Mouse (Mus musculus) erythroblast, embryonic 14.5 days (primary cell): Measurements from ENCODE around the gene Upf1. TPM values are rescaled to one million over a fixed set of nuclear protein-coding genes. Genes with fewer than 3 reads are reported as not detected.

ENCODE experiments used
- H3K27me3 ChIP-seq: 2 replicates; pipeline ENCODE4 v1.6.1; 2012; ENCODE audit warnings: inconsistent platforms; ENCODE audit not compliant: control insufficient read depth
- H3K36me3 ChIP-seq: 2 replicates; pipeline ENCODE4 v1.6.1; 2012; ENCODE audit warnings: mild to moderate bottlenecking, inconsistent platforms; ENCODE audit not compliant: control insufficient read depth
- H3K4me1 ChIP-seq: 2 replicates; pipeline ENCODE4 v1.6.1; 2012; ENCODE audit warnings: inconsistent platforms; ENCODE audit not compliant: control insufficient read depth
- H3K4me3 ChIP-seq: replicated peaks from 2 replicates; pipeline ENCODE3; 2012; ENCODE audit warnings: moderate library complexity, mild to moderate bottlenecking, inconsistent platforms
- H3K9me3 ChIP-seq: 2 replicates; pipeline ENCODE4 v1.6.1; 2012; ENCODE audit warnings: low read length, inconsistent platforms, mixed read lengths; ENCODE audit not compliant: control insufficient read depth
- GATA1 ChIP-seq: IDR thresholded peaks from 2 replicates; pipeline ENCODE4 v1.6.1; 2012; ENCODE audit warnings: low read length, inconsistent platforms, mixed read lengths
- TAL1 ChIP-seq: IDR thresholded peaks from 3 replicates; pipeline ENCODE4 v1.6.1; 2012; ENCODE audit warnings: low read length, inconsistent platforms, mixed read lengths
- polyA plus RNA-seq: library from polyadenylated mRNA; stranded (reverse); fragments of >175 nt; gene quantifications from 2 replicates; pipeline ENCODE4 v1.2.3, GENCODE M21; 2012

The Upf1 gene
- polyA plus RNA-seq, 1 experiment: 18.9 TPM

DNA sequence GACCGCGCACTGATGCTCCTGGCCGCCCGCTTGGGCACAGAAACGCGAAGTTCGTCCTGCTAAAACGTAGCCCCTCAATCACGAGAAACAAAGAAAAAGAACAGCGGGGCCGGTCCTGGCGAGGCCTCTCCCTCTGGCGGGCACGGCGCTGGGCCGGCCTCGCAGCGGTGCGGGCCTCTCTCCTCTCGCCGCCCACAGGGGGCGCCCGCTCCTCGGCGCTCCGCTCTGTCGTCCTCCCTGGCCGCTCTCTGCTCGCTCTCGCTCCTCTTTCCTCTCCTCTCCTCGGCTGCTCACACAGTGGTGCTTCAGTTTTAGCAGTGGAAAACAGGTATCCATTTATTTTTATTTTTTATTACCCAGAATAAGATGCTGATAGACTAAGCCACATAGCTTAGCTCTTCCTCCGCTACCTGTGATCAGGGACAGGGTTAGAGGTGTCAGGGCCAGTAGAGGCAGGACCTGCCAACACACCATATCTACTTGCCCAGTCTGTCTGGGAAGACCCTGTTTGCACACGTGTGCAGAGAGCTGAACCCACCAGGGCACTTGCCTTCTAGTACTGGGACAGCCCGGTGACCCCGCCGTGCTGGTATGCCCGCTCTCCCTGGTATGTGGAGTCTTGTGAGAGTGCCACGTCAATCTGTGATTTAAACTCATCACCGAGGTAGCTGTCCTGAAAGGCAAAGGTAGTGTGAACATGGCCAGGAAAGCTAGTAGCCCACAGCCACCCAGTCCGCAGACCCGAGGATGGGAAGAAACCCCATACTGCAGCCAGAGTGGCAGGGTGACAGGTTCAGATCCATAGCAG, 20.8 kb downstream of the Upf1 start:
- TF ChIP-seq TAL1: no peak
- no peak for TF ChIP-seq GATA1
- peaks cover 8% of the 10 kb centered on the region for H3K27me3 ChIP-seq
- H3K4me3 ChIP-seq: no peak overlapping the region
- peaks cover 45% of the 10 kb centered on the region for H3K4me1 ChIP-seq
- peaks cover 19% of the 10 kb centered on the region for H3K9me3 ChIP-seq
- H3K36me3 ChIP-seq: peaks cover 77% of the 10 kb centered on the region

DNA sequence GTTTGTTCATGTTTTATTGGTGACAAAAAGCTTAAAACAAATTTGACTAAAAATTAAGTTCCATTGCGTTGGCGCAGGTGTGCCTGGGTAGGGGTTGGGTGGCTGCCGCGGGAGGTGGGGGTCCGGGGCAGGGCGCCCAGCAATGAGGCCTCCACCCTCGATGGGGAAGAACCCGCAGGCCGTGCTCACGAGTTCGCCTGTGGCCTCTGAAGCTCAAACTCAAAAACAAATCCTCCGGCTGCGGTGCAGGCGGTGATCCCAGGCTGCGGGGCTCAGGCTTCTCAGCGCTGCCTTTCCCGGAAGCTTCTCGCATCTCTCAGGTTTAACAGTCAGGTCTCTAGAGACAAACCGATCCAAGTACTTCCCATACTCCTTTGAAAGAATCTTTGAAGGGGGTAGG, 21.6 kb downstream of the Upf1 start:
- H3K4me3 ChIP-seq: no peak overlapping the region
- TF ChIP-seq TAL1: no peak
- no peak for TF ChIP-seq GATA1
- H3K4me1 ChIP-seq: peaks cover 47% of the 10 kb centered on the region
- H3K27me3 ChIP-seq: peaks cover 8% of the 10 kb centered on the region
- H3K36me3 ChIP-seq: peaks cover 69% of the 10 kb centered on the region
- peaks cover 19% of the 10 kb centered on the region for H3K9me3 ChIP-seq

- Histone ChIP-seq H3K4me1 (peaks cover 49% of the 10 kb centered on the region), H3K27me3 (peaks cover 8% of the 10 kb centered on the region), H3K4me3 (no peak overlapping the region), H3K9me3 (peaks cover 19% of the 10 kb centered on the region), H3K36me3 (peaks cover 63% of the 10 kb centered on the region)
- TF ChIP-seq TAL1 (no peak), GATA1 (no peak)
Observed at GRCm38 (mm10) chr8:70330741-70331364, 22.2 kb downstream of the Upf1 start.

- no peak overlapping the region for H3K4me3 ChIP-seq
- H3K4me1 ChIP-seq: peaks cover 52% of the 10 kb centered on the region
- H3K27me3 ChIP-seq: peaks cover 8% of the 10 kb centered on the region
Observed at GRCm38 (mm10) chr8:70329835-70330740, 23.0 kb downstream of the Upf1 start.

DNA sequence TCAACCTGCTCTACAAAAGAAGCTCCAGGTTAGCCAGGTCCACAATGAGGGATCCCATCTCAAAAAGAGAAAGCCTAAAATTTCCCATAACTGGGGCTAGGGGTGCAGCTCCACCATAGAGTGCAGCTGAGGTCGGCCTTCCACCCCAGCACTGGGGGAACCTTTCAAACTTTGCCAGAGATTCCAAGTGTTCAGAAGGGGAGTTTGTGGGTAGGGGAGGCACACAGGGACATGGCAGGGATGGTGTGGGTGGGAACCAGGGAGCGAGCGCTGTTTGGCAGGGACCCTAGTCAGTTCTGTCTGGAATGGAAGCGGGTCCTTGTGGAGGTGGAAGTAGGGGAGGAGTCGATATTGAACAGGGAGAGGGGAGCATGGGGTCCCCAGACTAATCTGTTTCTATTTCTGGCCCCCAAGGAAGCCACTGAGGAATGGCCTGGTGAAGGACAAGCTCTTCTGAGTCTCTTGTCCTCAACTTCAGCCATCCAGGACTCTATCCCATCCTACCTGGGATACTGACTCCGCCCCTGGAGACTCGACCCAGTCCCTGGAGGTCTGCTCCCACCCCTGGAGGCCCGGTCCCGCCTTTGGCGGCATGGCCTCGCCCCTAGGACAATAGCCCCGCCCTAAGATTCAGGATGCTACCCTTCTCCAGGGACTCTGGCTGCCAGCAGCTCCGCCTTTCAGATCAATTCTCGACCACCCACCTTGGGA, 23.8 kb downstream of the Upf1 start, which contains the start of gene Gdf1:
Gene Gdf1 (plus strand): TSS at position 694 of the 711 bp plus-strand sequence.
- TF ChIP-seq TAL1 (no peak), GATA1 (no peak)
- H3K4me1 ChIP-seq: peaks cover 52% of the 10 kb centered on the region
- H3K9me3 ChIP-seq: peaks cover 19% of the 10 kb centered on the region
- H3K27me3 ChIP-seq: peaks cover 8% of the 10 kb centered on the region
- no peak within 1 kb of the TSS for H3K4me3 ChIP-seq
- peaks cover 47% of the 10 kb centered on the region for H3K36me3 ChIP-seq

More at GRCm38 (mm10) chr8:70329835-70330740, 23.0 kb downstream of the Upf1 start:
- peaks cover 55% of the 10 kb centered on the region for H3K36me3 ChIP-seq
- peaks cover 19% of the 10 kb centered on the region for H3K9me3 ChIP-seq
- TF ChIP-seq GATA1 (no peak), TAL1 (no peak)

DNA sequence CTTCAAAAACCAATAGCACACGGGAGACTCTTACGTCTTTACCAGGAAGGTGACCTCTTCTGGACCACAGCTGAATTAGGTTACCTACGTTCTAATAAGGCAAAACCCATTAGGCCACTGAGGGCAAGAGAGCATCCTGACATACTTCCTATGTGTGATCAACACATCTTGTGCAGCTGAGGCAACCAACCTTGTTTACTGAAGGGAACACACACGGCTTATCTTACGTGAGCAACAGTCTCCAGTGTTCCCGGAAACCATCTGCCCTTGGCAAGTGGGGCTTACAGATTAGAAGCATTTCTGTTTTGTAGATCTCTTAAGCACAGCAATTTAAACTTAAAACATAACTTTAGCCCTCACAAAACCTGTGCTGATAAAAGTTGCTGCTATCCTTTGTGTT, 25.6 kb downstream of the Upf1 start:
- Histone ChIP-seq H3K27me3 (peaks cover 8% of the 10 kb centered on the region), H3K4me3 (no peak overlapping the region), H3K4me1 (peaks cover 53% of the 10 kb centered on the region), H3K9me3 (peaks cover 12% of the 10 kb centered on the region), H3K36me3 (peaks cover 29% of the 10 kb centered on the region)
- TF ChIP-seq GATA1: peak; percentile 77
- peak; percentile 77 for TF ChIP-seq TAL1

GRCm38 (mm10) chr8:70323716-70324115, 29.4 kb downstream of the Upf1 start:
- H3K27me3 ChIP-seq: peaks cover 2% of the 10 kb centered on the region; the same call in 1 of the 2 replicates
- peaks cover 23% of the 10 kb centered on the region for H3K4me1 ChIP-seq
- H3K9me3 ChIP-seq: peaks cover 2% of the 10 kb centered on the region; the same call in 1 of the 2 replicates
- TF ChIP-seq GATA1 (no peak), TAL1 (no peak)
- no peaks in the 10 kb centered on the region; the same call in 1 of the 2 replicates for H3K36me3 ChIP-seq
- H3K4me3 ChIP-seq: no peak overlapping the region

GRCm38 (mm10) chr8:70317872-70318271, 35.2 kb downstream of the Upf1 start:
- TF ChIP-seq TAL1: no peak
- no peak for TF ChIP-seq GATA1
- Histone ChIP-seq H3K4me3 (no peak overlapping the region), H3K27me3 (peaks cover 37% of the 10 kb centered on the region), H3K9me3 (no peaks in the 10 kb centered on the region), H3K4me1 (peaks cover 16% of the 10 kb centered on the region), H3K36me3 (peaks cover 10% of the 10 kb centered on the region)
